ENCODE assay signal across 10 mouse cellular contexts in the genomic region with DNA sequence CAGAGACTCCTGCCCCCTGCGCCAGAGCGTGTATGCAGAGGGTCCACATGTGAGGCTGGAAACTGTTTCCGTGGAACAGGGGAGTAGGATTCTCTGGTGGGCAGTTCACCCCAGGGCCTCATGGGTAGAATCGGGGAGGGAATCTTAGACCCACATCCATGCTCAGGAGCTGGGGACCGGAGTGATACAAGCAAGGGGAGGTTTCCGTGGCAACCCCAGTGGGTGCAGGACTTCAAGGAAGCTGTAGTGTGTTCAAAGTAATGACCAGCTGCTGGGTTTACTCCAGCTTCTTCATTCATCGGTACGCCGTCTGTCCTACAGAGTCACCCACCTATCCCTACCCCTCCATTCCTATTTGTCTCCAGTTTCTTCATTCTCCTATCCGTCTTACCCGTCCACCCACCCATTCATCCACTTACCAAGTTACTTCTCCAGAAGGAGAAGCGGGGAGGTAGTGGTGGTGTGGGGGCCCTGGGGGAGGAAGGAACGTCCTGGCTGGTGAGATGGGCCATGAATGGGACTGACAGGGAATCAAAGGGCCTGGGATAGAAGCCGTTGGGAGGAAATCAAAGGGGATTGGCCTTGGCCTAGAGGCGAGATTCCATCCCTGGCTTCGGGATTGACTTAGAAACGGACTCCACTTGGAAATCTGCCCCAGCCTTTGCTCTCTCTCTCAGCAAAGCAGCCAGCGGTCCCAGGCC. TPM values are rescaled to one million over a fixed set of nuclear protein-coding genes. Genes with fewer than 3 reads are reported as not detected.
DNase-seq lines count a peak whose midpoint lies in the region; ATAC-seq lines count a peak whose summit lies in the region.
"Had no signal": no experiment of that assay in that cellular context is flagged by ENCODE, and none has a peak within 500 bp of the region (broad histone marks: within the 10 kb centered on the region; RNA-seq: fewer than 3 reads in every experiment).

No protein-coding gene starts in this region.

- no peak overlapping the region for H3K4me2 ChIP-seq in midbrain, embryonic 11.5 days

- no peak for ATAC-seq in midbrain, embryonic 11.5 days (ENCODE audit: low FRiP score)
- ATAC-seq in megakaryocyte, adult 5-6 weeks (ENCODE audit: poor library complexity, severe bottlenecking), result no peak

- peak; percentile 56 for DNase-seq in adrenal gland, postnatal 14 days
- no peak for DNase-seq in adrenal gland, adult 8-10 months
- no peak for DNase-seq in midbrain, embryonic 10.5 days (ENCODE audit: low spot score)
- no peak for DNase-seq in midbrain, embryonic 11.5 days (ENCODE audit: low spot score, missing footprints)
- DNase-seq in layer of hippocampus, postnatal 36 days, result peak; percentile 14 to 32
- peak; percentile 74 to 84 for DNase-seq in right cerebral cortex, postnatal 10 days (ENCODE audit: low spot score in 2 of 2)
- no peak for DNase-seq in kidney, adult 11 months

- peaks cover 36% of the 10 kb centered on the region for H3K4me1 ChIP-seq in midbrain, embryonic 10.5 days
- H3K4me1 ChIP-seq in midbrain, embryonic 11.5 days (ENCODE audit: control insufficient read depth, insufficient read depth, low read length), result peaks cover 2% of the 10 kb centered on the region; the same call in 1 of the 2 replicates

- no peak overlapping the region for H3K4me3 ChIP-seq in midbrain, embryonic 10.5 days
- H3K4me3 ChIP-seq in midbrain, embryonic 11.5 days (ENCODE audit: low read depth, low read length), result no peak overlapping the region
- H3K4me3 ChIP-seq: erythroblast, embryonic 14.5 days had no signal

- peak overlapping the region; percentile 43 for H3K27ac ChIP-seq in midbrain, embryonic 10.5 days (replicated peaks)
- H3K27ac ChIP-seq in midbrain, embryonic 11.5 days (ENCODE audit: low read depth, low read length), result no peak overlapping the region
- H3K27ac ChIP-seq: kidney, postnatal 0 days had no signal

- peaks cover 11% of the 10 kb centered on the region for H3K27me3 ChIP-seq in midbrain, embryonic 10.5 days (ENCODE audit: low read depth, poor library complexity, severe bottlenecking)
- no peaks in the 10 kb centered on the region for H3K27me3 ChIP-seq in midbrain, embryonic 11.5 days (ENCODE audit: control insufficient read depth, insufficient read depth, low read length)

- no peaks in the 10 kb centered on the region for H3K36me3 ChIP-seq in midbrain, embryonic 10.5 days
- no peaks in the 10 kb centered on the region for H3K36me3 ChIP-seq in midbrain, embryonic 11.5 days (ENCODE audit: control insufficient read depth, insufficient read depth, low read length)

- H3K9ac ChIP-seq in midbrain, embryonic 11.5 days (ENCODE audit: low read length), result no peak overlapping the region

- H3K9me3 ChIP-seq in midbrain, embryonic 10.5 days (replicated peaks), result no peaks in the 10 kb centered on the region
- no peaks in the 10 kb centered on the region for H3K9me3 ChIP-seq in midbrain, embryonic 11.5 days (ENCODE audit: control insufficient read depth, low read length)

- 77% methylated on average over 18 of the region's 18 CpGs for WGBS in midbrain, embryonic 10.5 days
- 67% methylated on average over 18 of the region's 18 CpGs for WGBS in midbrain, embryonic 11.5 days

RNA-seq across cellular contexts. Expression of a gene that starts 41.4 kb away (rescaled TPM):
- total RNA-seq in adrenal gland, postnatal 14 days (2021), result 722 and 781 TPM in 2 replicates
- 100 to 1,000 TPM; 326 to 545 (median 424) TPM for total RNA-seq in adrenal gland, adult 8-10 months (2022)
- 407 and 486 TPM in 2 replicates for polyA plus RNA-seq in midbrain, embryonic 10.5 days (2016; fragmentation: Nextera tagmentation; extraction: Ambion mirVana)
- 333 and 390 TPM in 2 replicates for polyA plus RNA-seq in midbrain, embryonic 11.5 days (2014; fragmentation: Nextera tagmentation; extraction: Ambion mirVana)
- 100 to 1,000 TPM; 284 to 295 TPM for total RNA-seq in layer of hippocampus, postnatal 36 days (2021)
- 1,014 and 1,023 TPM in 2 replicates for total RNA-seq in megakaryocyte, adult 5-6 weeks (2015)
- total RNA-seq in megakaryocyte, adult 5-6 weeks (2017), result 540 and 557 TPM in 2 replicates

RNA-seq across cellular contexts. Expression of a gene that starts 48.6 kb away (rescaled TPM):
- 91.3 and 98.0 TPM in 2 replicates for total RNA-seq in adrenal gland, postnatal 14 days (2021)
- 10 to 100 TPM; 58.3 to 76.8 (median 73.8) TPM for total RNA-seq in adrenal gland, adult 8-10 months (2022)
- 619 and 802 TPM in 2 replicates for polyA plus RNA-seq in midbrain, embryonic 10.5 days (2016; fragmentation: Nextera tagmentation; extraction: Ambion mirVana)
- 500 and 543 TPM in 2 replicates for polyA plus RNA-seq in midbrain, embryonic 11.5 days (2014; fragmentation: Nextera tagmentation; extraction: Ambion mirVana)
- 10 to 100 TPM; 35.4 to 42.4 TPM for total RNA-seq in layer of hippocampus, postnatal 36 days (2021)
- 1.9 and 2.0 TPM in 2 replicates for total RNA-seq in megakaryocyte, adult 5-6 weeks (2015)
- total RNA-seq in megakaryocyte, adult 5-6 weeks (2017), result 0.77 and 1.8 TPM in 2 replicates

Comparison
In these comparisons a context has a peak if more than half of its experiments do, and no peak if none do; other contexts are left out.
1. DNase-seq: peak in adrenal gland, postnatal 14 days (single experiment), layer of hippocampus, postnatal 36 days (2 of 2) and right cerebral cortex, postnatal 10 days (2 of 2); none in adrenal gland, adult 8-10 months (single experiment), midbrain, embryonic 10.5 days (single experiment), midbrain, embryonic 11.5 days (single experiment) and kidney, adult 11 months (single experiment).
2. RNA of a gene that starts 48.6 kb away (total RNA-seq): 91.3 to 98.0 TPM in adrenal gland, postnatal 14 days, 58.3 to 76.8 TPM in adrenal gland, adult 8-10 months and 35.4 to 42.4 TPM in layer of hippocampus, postnatal 36 days; 0.77 to 2.0 TPM in megakaryocyte, adult 5-6 weeks; every median in the first group is over 10 times any median in the second.